Mouse (Mus musculus) mouse trophoblast stem cell (cell line): ENCODE measurements around the gene Pik3r6.

Experiments used
- in situ Hi-C, 2 experiments: fragments of 300-500 bp; cut with MseI, MboI; formaldehyde crosslinking; loops; 2 replicates in 1 of 2; 3 replicates in 1 of 2; pipeline ENCODE4 v1.15.1; 2025

The Pik3r6 gene

GRCm38 (mm10) chr11:68532773-68533172 lies 30.0 kb downstream of the Pik3r6 start:
- in situ Hi-C loops: no loop called here

GRCm38 (mm10) chr11:68533971-68534475 lies 31.2 kb downstream of the Pik3r6 start:
- in situ Hi-C loops: no loop called here

DNA sequence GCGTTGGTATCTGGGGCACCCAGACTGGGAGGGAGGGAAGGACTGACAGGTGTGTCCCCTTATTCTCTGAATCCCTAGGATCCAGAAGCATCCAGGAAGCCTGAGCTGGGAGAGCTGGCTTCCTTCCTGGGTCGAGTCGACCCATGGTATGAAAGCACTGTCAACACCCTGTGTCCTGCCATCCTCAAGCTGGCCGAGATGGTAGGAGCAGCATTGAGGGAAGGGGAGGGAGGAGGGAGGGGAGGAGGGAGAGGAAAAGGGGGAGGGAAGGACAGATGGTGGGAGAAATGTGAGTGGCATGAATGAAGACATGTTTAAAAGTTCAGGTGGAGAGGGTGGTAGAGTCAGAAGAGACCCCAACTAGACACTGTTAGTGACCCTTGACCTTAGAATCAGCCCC lies 33.2 kb downstream of the Pik3r6 start:
- in situ Hi-C loops: no loop called here

GRCm38 (mm10) chr11:68536465-68536864 lies 33.6 kb downstream of the Pik3r6 start:
- in situ Hi-C loops: no loop called here

DNA sequence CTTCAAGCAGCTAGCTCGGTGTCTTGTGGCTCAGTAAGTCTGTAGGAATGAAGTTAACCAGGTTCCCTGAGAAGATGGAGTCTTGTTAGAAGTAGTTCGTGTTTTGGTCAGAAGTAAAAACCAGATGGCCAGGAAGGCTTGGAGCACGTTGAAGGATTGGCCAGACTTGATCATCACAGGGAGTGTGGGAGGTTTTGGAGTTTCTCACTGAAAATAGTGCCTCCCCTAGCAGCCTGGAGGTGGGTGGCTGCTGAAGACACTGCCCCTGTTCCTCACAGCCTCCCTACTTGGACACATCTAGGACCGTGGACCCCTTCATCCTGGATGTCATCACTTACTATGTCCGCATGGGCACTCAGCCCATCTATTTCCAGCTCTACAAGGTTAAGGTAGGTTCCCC lies 36.8 kb downstream of the Pik3r6 start:
- in situ Hi-C loops: no loop called here

- in situ Hi-C loops: no loop called here
These were observed 41.7 kb downstream of the Pik3r6 start for GRCm38 (mm10) chr11:68544554-68544953.

GRCm38 (mm10) chr11:68545172-68545571 lies 42.4 kb downstream of the Pik3r6 start:
- in situ Hi-C loops: loop anchor here in 1 of 2 experiments (5.0 kb wide), 1 partner anchor 58 kb away; no protein-coding TSS in a partner anchor

GRCm38 (mm10) chr11:68545682-68546222 lies 42.9 kb downstream of the Pik3r6 start:
- in situ Hi-C loops: loop anchor here in 1 of 2 experiments (5.0 kb wide), 1 partner anchor 58 kb away; no protein-coding TSS in a partner anchor

DNA sequence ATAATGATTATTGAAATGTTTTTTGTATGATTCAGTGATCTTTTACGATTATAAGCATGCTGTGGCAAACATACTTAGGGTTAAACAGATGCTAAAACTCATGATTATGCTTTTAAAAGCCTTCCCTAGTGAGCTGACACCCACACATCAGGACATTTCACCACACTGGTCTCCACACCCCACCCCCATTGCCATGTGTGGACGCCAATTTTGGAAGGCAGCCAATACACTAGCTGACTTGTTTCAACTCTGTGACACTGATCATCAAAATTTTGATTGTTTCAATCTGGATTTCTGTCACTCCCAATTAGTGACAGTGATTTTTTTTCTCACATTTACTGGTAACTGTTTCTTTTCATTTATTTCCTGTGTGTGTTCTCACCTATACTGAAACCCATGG lies 44.7 kb downstream of the Pik3r6 start:
- in situ Hi-C loops: loop anchor here in 1 of 2 experiments (5.0 kb wide), 1 partner anchor 60 kb away; no protein-coding TSS in a partner anchor

GRCm38 (mm10) chr11:68549597-68549996 lies 46.8 kb downstream of the Pik3r6 start:
- in situ Hi-C loops: loop anchor here in 1 of 2 experiments (5.0 kb wide), 1 partner anchor 62 kb away; no protein-coding TSS in a partner anchor

- in situ Hi-C loops: loop anchor here in 1 of 2 experiments (5.0 kb wide), 1 partner anchor 63 kb away; no protein-coding TSS in a partner anchor
These were observed 47.5 kb downstream of the Pik3r6 start for GRCm38 (mm10) chr11:68550358-68550757.

- in situ Hi-C loops: loop anchor here in 1 of 2 experiments (5.0 kb wide), 1 partner anchor 67 kb away; no protein-coding TSS in a partner anchor
These were observed 51.2 kb downstream of the Pik3r6 start for GRCm38 (mm10) chr11:68553981-68554471.

GRCm38 (mm10) chr11:68555918-68556584 lies 53.2 kb downstream of the Pik3r6 start, which contains the start of gene Mfsd6l:
Mfsd6l (plus strand) TSS chr11:68556186.
- in situ Hi-C loops: no loop called here

DNA sequence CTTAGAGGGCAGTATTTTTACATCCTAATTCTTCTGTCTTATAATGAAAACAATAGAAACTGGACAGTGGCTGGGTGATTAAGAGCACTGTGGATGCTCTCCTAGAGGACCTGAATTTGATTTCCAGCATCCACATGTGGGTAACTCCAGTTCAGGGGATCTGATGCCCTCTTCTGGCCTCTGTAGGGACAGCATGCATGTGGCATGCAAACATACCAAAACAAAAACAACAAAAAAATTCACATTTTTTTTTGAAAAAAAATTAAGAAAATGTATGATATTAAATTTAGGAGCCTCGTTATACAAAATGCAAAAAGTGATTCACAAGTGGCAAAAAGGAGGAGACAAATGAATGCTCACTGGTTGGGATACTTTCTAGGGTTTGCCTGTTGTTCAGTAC lies 56.7 kb downstream of the Pik3r6 start:
- in situ Hi-C loops: no loop called here

DNA sequence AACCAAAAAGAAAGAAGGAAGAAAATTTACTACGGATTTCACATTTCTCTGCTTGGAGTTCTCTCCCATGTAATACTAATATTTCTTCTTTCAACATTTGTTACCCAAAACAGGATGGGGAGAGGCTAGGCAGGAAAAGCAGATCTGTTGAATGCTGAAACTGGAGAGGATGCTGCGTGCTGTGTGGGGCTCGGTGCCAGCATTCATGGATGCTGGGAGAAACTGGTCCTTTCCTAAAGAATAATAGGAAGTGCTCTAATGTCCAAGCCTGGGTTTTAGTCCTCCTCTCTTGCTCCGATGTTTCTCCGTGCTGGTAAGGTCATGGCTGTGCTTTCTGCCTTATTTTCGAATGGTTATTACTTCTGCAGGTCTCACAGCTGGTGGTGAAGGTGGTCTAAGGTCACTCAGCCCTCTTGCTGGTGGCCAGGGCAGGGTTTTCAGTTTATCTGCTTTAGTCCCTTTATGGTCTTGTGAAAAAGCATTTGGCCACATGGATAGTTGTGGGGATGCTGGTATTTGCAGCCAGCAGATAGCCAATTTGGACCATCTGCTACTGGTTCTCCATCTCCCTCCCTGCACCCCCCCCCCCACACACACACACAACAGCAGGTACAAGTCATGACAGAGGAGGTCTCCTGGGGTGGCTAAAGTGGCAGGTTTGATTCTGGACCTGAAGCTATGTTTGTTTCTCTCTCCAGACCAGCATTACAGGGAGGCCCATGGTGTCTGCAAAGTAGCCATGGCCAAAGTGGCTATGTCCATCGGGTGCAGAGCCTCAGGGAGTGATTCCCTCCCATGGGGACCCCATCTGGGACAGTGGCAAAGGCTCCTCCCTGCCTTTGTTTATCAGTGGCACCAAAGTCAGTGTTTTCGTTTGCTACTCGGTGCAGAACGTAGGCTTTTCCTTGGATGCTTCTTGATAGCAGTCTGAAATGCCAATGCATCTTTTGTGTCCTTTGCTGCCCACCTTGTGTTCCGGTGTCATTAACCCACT lies 59.4 kb downstream of the Pik3r6 start:
- in situ Hi-C loops: no loop called here

DNA sequence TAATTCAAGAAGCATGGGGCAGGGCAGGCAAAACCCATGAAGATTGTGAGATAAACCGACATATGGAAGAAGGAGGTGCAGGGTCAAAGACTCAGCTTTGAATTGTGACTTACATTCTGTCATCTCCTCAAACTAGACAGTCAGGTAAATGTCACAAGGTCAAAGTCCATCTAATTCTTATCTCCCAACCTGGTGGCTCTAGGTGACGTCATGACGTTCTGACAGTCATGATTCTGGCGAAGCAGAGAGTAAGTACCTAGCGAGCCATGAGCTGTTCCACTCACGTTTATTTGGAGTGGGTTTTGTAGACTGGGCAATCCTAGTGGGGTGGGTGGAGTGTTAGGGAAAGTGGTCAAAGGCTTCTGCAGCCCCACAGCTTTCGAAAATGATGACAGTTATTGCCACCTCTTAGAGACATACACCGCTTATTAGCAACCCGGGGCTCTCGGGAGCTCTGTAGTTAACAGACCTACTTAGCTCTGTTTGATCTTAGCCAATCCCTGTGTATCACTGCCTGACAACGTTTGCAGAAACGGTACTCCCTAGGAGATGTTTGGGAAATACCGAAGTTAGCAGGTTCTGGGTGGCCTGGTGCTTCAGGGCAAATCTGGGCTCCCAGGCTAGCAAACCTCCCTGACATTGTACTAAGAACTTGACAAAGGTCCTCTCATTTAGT lies 61.7 kb downstream of the Pik3r6 start:
- in situ Hi-C loops: no loop called here

DNA sequence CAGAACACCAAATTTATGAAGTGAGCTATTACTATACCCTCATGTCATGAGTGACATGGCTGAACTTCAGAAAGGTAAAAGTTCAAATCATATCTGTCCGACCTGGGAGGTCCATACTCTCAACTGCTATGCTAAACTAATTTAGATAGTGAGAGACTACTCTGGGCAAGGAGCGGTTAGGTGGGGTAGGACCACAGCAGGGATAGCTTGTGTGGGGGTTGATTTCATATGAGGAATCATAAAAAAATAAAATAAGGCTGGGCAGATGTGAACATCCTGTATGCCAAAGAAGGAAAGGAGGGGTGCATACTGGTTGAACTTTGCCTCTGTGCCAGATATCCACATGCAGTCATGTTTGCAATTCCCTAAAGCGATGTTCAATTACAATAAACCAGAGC lies 62.2 kb downstream of the Pik3r6 start:
- in situ Hi-C loops: no loop called here

GRCm38 (mm10) chr11:68566447-68567059 lies 63.7 kb downstream of the Pik3r6 start:
- in situ Hi-C loops: no loop called here

DNA sequence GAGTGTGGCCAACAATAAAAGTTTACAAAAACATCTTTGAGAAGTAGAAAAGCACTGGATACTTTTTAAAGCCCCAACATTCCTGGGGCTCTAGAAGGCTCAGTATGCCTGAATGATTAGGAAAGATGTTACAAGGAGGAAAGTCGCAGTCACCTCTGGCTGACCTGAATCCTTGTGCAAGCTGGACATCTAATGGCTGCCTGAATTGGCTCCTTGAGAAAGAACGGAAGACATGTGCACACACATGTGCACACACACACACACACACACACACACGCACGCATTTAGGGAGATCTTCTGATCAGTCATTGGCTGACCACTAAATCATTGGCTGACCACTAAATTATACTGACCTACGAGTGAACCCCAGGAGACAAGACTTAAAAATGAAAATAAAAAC lies 68.0 kb downstream of the Pik3r6 start:
- in situ Hi-C loops: no loop called here

- in situ Hi-C loops: no loop called here
These were observed 74.3 kb downstream of the Pik3r6 start for GRCm38 (mm10) chr11:68577076-68577475.
